ENCODE assay signal across 17 mouse cellular contexts in genomic region chr12:9191721-9192120, GRCm38 (mm10).
"Had no signal": no experiment of that assay in that cellular context is flagged by ENCODE, and none has a peak within 500 bp of the region (broad histone marks: within the 10 kb centered on the region; RNA-seq: fewer than 3 reads in every experiment).

No protein-coding gene starts in this region.

- H3K9me3 ChIP-seq: liver, embryonic 13.5 days; lung, embryonic 15.5 days; megakaryocyte, embryonic 14.5 days; midbrain, embryonic 15.5 days; neural tube, embryonic 12.5 days had no signal

- H3K4me2 ChIP-seq: liver, embryonic 13.5 days; lung, embryonic 15.5 days; midbrain, embryonic 11.5 days; midbrain, embryonic 15.5 days; neural tube, embryonic 12.5 days had no signal

- H3K36me3 ChIP-seq: liver, embryonic 13.5 days; lung, embryonic 15.5 days; midbrain, embryonic 15.5 days; neural tube, embryonic 12.5 days had no signal

- H3K4me1 ChIP-seq: liver, embryonic 13.5 days; megakaryocyte, embryonic 14.5 days; midbrain, embryonic 15.5 days; neural tube, embryonic 12.5 days had no signal

- H3K27ac ChIP-seq: kidney, postnatal 0 days; layer of hippocampus, adult 2 months; liver, embryonic 13.5 days; lung, embryonic 15.5 days; macrophage; midbrain, embryonic 15.5 days; neural tube, embryonic 12.5 days had no signal

- H3K9ac ChIP-seq: liver, embryonic 13.5 days; liver, postnatal 0 days; lung, embryonic 15.5 days; midbrain, embryonic 15.5 days; neural tube, embryonic 12.5 days had no signal

- ATAC-seq: inflammation-experienced regulatory T-cells, adult 6 months; liver, postnatal 0 days; midbrain, embryonic 15.5 days had no signal

- H3K27me3 ChIP-seq: liver, embryonic 13.5 days; lung, embryonic 15.5 days; megakaryocyte, embryonic 14.5 days; midbrain, embryonic 15.5 days; neural tube, embryonic 12.5 days had no signal

- H3K4me3 ChIP-seq: layer of hippocampus, adult 2 months; liver, embryonic 13.5 days; lung, embryonic 15.5 days; megakaryocyte, embryonic 14.5 days; midbrain, embryonic 15.5 days; neural tube, embryonic 12.5 days had no signal

- DNase-seq: left cerebral cortex, postnatal 4 days; liver; liver, embryonic 13.5 days; liver, postnatal 0 days; right cerebral cortex, postnatal 4 days; spleen, adult 18-20 months; thymus, adult 18-20 months; thymus, postnatal 14 days had no signal
